ENCODE assay signal across 8 mouse cellular contexts in the genomic region with DNA sequence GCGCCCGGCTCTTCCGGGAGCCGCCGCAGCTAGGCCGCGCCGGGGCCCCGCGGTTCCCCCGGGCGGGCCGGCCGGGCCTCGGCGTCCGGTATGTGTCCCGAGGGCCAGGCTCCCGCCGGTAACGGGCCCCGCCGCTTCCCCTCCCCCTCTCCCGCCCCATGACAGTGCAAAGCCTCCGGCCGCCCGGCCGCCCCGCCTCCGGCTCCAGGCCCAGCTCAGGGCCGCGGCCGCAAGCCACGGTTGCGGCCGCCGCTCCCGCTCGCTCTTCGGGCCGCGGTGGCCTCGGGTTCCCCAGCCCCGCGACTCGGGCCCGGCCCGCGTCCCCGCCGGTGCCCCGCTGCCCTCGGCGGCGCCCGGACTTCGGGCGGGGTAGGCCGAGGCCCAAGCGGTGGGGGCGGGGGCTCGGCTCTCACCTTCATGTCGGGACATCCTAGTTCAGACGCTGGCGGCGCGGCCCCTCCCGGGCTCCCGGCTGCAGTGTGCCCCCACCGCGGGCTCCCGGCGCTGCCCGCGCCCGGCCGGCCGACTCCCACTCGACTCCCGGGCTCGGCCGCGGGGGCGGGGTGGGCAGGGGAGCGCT. TPM values are rescaled to one million over a fixed set of nuclear protein-coding genes. Genes with fewer than 3 reads are reported as not detected.
DNase-seq lines count a peak whose midpoint lies in the region; ATAC-seq and TF ChIP-seq lines count a peak whose summit lies in the region.

No protein-coding gene starts in this region.

- H3K79me3 ChIP-seq in C2C12 (ENCODE audit: low read depth), result peaks cover 46% of the 10 kb centered on the region

- TF ChIP-seq POLR2A in embryonic fibroblast, embryonic 13.5 days (IDR thresholded peaks at IDR 0.05; ENCODE audit: low read depth, low read length), result no peak

- peaks cover 63% of the 10 kb centered on the region for H3K79me2 ChIP-seq in C2C12 (ENCODE audit: control insufficient read depth, insufficient read depth)

- H3K27me3 ChIP-seq in C2C12 (ENCODE audit: control insufficient read depth, insufficient read depth, insufficient read length) (no peaks in the 10 kb centered on the region), E14TG2a.4 (ENCODE audit: insufficient read depth, low read length) (no peaks in the 10 kb centered on the region)
- no peaks in the 10 kb centered on the region for H3K27me3 ChIP-seq in heart, embryonic 16.5 days (ENCODE audit: control insufficient read depth, insufficient read depth, low read length)
- H3K27me3 ChIP-seq in megakaryocyte, embryonic 14.5 days (replicated peaks), result no peaks in the 10 kb centered on the region

- no peak for TF ChIP-seq CTCF in C2C12 (IDR thresholded peaks at IDR 0.05; ENCODE audit: control insufficient read depth, insufficient read depth, insufficient read length)
- no peak for TF ChIP-seq CTCF in E14TG2a.4 (conservative IDR thresholded peaks at IDR 0.05; ENCODE audit: low read length)
- no peak for TF ChIP-seq CTCF in embryonic fibroblast, embryonic 13.5 days (IDR thresholded peaks at IDR 0.05; ENCODE audit: borderline replicate concordance, insufficient read depth, low read length)

- peaks cover 71% of the 10 kb centered on the region for H3K4me1 ChIP-seq in E14TG2a.4 (replicated peaks; ENCODE audit: low read depth, low read length)
- peaks cover 9% of the 10 kb centered on the region for H3K4me1 ChIP-seq in embryonic fibroblast, embryonic 13.5 days (ENCODE audit: control insufficient read depth, insufficient read depth, low read length)
- H3K4me1 ChIP-seq in heart, embryonic 16.5 days (ENCODE audit: control insufficient read depth, insufficient read depth, low read length), result peaks cover 47% of the 10 kb centered on the region
- peaks cover 46% of the 10 kb centered on the region for H3K4me1 ChIP-seq in megakaryocyte, embryonic 14.5 days

- ATAC-seq in heart, embryonic 16.5 days (replicated peaks; ENCODE audit: extremely low read depth, insufficient read depth, low FRiP score), result peak; percentile 54
- ATAC-seq in monocyte, adult 5-6 weeks (replicated peaks; ENCODE audit: insufficient number of reproducible peaks, low FRiP score, low TSS enrichment, poor library complexity, severe bottlenecking), result no peak

- H3K9ac ChIP-seq in heart, embryonic 16.5 days (ENCODE audit: low read length), result peak overlapping the region; percentile 100

- peak overlapping the region; percentile 94 for H3ac ChIP-seq in C2C12 (ENCODE audit: control insufficient read depth, insufficient read length, low read depth)

- H3K4me3 ChIP-seq in C2C12 (ENCODE audit: insufficient read depth, poor library complexity, severe bottlenecking) (peak overlapping the region; percentile 79), E14TG2a.4 (replicated peaks; ENCODE audit: low read length) (peak overlapping the region; percentile 91)
- peak overlapping the region; percentile 80 for H3K4me3 ChIP-seq in embryonic fibroblast, embryonic 13.5 days (ENCODE audit: insufficient read depth, low read length)
- H3K4me3 ChIP-seq in heart, embryonic 16.5 days (ENCODE audit: low read length), result peak overlapping the region; percentile 97
- H3K4me3 ChIP-seq in megakaryocyte, embryonic 14.5 days (replicated peaks), result peak overlapping the region; percentile 94

- peak overlapping the region; percentile 10 for H3K27ac ChIP-seq in embryonic fibroblast, embryonic 13.5 days (ENCODE audit: insufficient read depth, low read length)
- H3K27ac ChIP-seq in heart, embryonic 16.5 days (ENCODE audit: low read length), result peak overlapping the region; percentile 99

- H3K36me3 ChIP-seq in C2C12 (ENCODE audit: control insufficient read depth, insufficient read depth) (peaks cover 26% of the 10 kb centered on the region), E14TG2a.4 (ENCODE audit: insufficient read depth, low read length) (peaks cover 26% of the 10 kb centered on the region)
- H3K36me3 ChIP-seq in heart, embryonic 16.5 days (ENCODE audit: control insufficient read depth, insufficient read depth), result no peaks in the 10 kb centered on the region
- peaks cover 19% of the 10 kb centered on the region for H3K36me3 ChIP-seq in megakaryocyte, embryonic 14.5 days (replicated peaks; ENCODE audit: low read length)

- peak; percentile 60 to 78 for DNase-seq in layer of hippocampus, postnatal 10 days (ENCODE audit: low spot score in 2 of 2)
- DNase-seq in spleen, adult 18-20 months, result peak; percentile 59 to 71

- no peaks in the 10 kb centered on the region for H3K9me3 ChIP-seq in E14TG2a.4 (ENCODE audit: low read length)
- H3K9me3 ChIP-seq in heart, embryonic 16.5 days (replicated peaks; ENCODE audit: control insufficient read depth, low read length), result no peaks in the 10 kb centered on the region
- no peaks in the 10 kb centered on the region for H3K9me3 ChIP-seq in megakaryocyte, embryonic 14.5 days

- peak overlapping the region; percentile 81 for H3K4me2 ChIP-seq in heart, embryonic 16.5 days (ENCODE audit: low read depth, low read length)

- under 1% methylated on average over 69 of the region's 85 CpGs for whole genome bisulfite sequencing in heart, embryonic 16.5 days

TF ChIP-seq in C2C12, 6 proteins besides CTCF, POLR2A, EP300 and RAD21:
- TF ChIP-seq FOSL1 (IDR thresholded peaks at IDR 0.05; ENCODE audit: insufficient read depth, low read length, poor library complexity, severe bottlenecking), result no peak
- TF ChIP-seq MYOD1 (IDR thresholded peaks at IDR 0.05; ENCODE audit: control insufficient read depth, insufficient read length, low read depth), result no peak
- no peak for TF ChIP-seq USF1 (IDR thresholded peaks at IDR 0.05; ENCODE audit: low read depth)
- no peak for TF ChIP-seq MYOG (IDR thresholded peaks at IDR 0.05; ENCODE audit: control insufficient read depth, extremely low read depth, insufficient read length)
- no peak for TF ChIP-seq CEBPB (IDR thresholded peaks at IDR 0.05; ENCODE audit: low read depth)
- TF ChIP-seq MAX (IDR thresholded peaks at IDR 0.05), result no peak
TF ChIP-seq in C2C12: peak in this region for 0.

RNA-seq across cellular contexts. Expression of a gene that starts 0.5 kb away (rescaled TPM):
- 56.7 TPM for polyA plus RNA-seq in C2C12 (2012; fragmentation: generic; extraction: Trizol)
- polyA plus RNA-seq in embryonic fibroblast, embryonic 13.5 days (2011; ENCODE audit: insufficient read length, low read depth, missing spikeins), result 132 and 150 TPM in 2 replicates
- 28.1 and 32.8 TPM in 2 replicates for polyA plus RNA-seq in heart, embryonic 16.5 days (2015; fragmentation: Nextera tagmentation; extraction: Ambion mirVana)
- total RNA-seq in layer of hippocampus, postnatal 10 days (2021), result 10 to 100 TPM; 63.3 to 65.6 TPM
- polyA plus RNA-seq in megakaryocyte, embryonic 14.5 days (2012; ENCODE audit: insufficient read depth, low replicate concordance), result 10.2 and 91.5 TPM in 2 replicates
- total RNA-seq in monocyte, adult 5-6 weeks (2017), result 114 to 128 TPM (median 115 TPM) in 3 replicates

RNA-seq across cellular contexts. Expression of a gene that starts 59.3 kb away (rescaled TPM):
- polyA plus RNA-seq in C2C12 (2012; fragmentation: generic; extraction: Trizol), result 3,526 TPM
- polyA plus RNA-seq in embryonic fibroblast, embryonic 13.5 days (2011; ENCODE audit: insufficient read length, low read depth, missing spikeins), result 1,555 and 1,872 TPM in 2 replicates
- 963 and 998 TPM in 2 replicates for polyA plus RNA-seq in heart, embryonic 16.5 days (2015; fragmentation: Nextera tagmentation; extraction: Ambion mirVana)
- total RNA-seq in layer of hippocampus, postnatal 10 days (2021), result 1,000 to 10,000 TPM; 1,683 to 1,895 TPM
- polyA plus RNA-seq in megakaryocyte, embryonic 14.5 days (2012; ENCODE audit: insufficient read depth, low replicate concordance), result 60.6 and 494 TPM in 2 replicates
- 1,040 to 2,074 TPM (median 1,179 TPM) in 3 replicates for total RNA-seq in monocyte, adult 5-6 weeks (2017)
